Mouse (Mus musculus) midbrain, embryonic 15.5 days (tissue): ENCODE measurements around the gene Rhoh. TPM values are rescaled to one million over a fixed set of nuclear protein-coding genes. Genes with fewer than 3 reads are reported as not detected.
A peak's percentile ranks its signal among the peaks of the same experiment; 100 is the strongest.

Experiments used
- ATAC-seq: fragments of 200-750 bp; cut with Nextera tagmentation; replicated peaks from 2 replicates; pipeline ENCODE4 v1.8.0; 2017; ENCODE audit warnings: moderate TSS enrichment
- H3K27ac ChIP-seq: fragments of 300-500 bp; sonication (generic); 2 replicates; pipeline ENCODE4 v1.5.1; 2015; ENCODE audit warnings: mild to moderate bottlenecking, inconsistent platforms
- H3K27me3 ChIP-seq: fragments of 300-500 bp; sonication (generic); replicated peaks from 2 replicates; pipeline ENCODE4 v1.6.1; 2015; ENCODE audit warnings: inconsistent platforms
- H3K36me3 ChIP-seq: fragments of 300-500 bp; sonication (generic); replicated peaks from 2 replicates; pipeline ENCODE4 v1.6.1; 2015; ENCODE audit warnings: inconsistent platforms
- H3K4me1 ChIP-seq: fragments of 300-500 bp; sonication (generic); 2 replicates; pipeline ENCODE4 v1.6.1; 2015; ENCODE audit warnings: inconsistent platforms
- H3K4me2 ChIP-seq: fragments of 300-500 bp; sonication (generic); 2 replicates; pipeline ENCODE4 v1.6.1; 2015; ENCODE audit warnings: inconsistent platforms, mild to moderate bottlenecking, moderate library complexity
- H3K4me3 ChIP-seq: fragments of 300-500 bp; sonication (generic); 2 replicates; pipeline ENCODE4 v1.5.1; 2015; ENCODE audit warnings: mild to moderate bottlenecking, inconsistent platforms
- H3K9ac ChIP-seq: fragments of 300-500 bp; sonication (generic); 2 replicates; pipeline ENCODE4 v1.6.1; 2015; ENCODE audit warnings: mild to moderate bottlenecking, inconsistent platforms
- H3K9me3 ChIP-seq: fragments of 300-500 bp; sonication (generic); 2 replicates; pipeline ENCODE4 v1.6.1; 2016; ENCODE audit warnings: inconsistent platforms
- WGBS: fragments of 180-500 bp; shearing (Covaris S2); methylation state at CpG from one replicate; pipeline ENCODE4 v1.1.7; 2015; ENCODE audit warnings: mixed read lengths; 5-methylcytosine and 5-hydroxymethylcytosine counted together
- polyA plus RNA-seq: library from polyadenylated mRNA; unstranded; fragments of >200 nt; fragmentation: Nextera tagmentation; extraction: Ambion mirVana; gene quantifications from 2 replicates; pipeline ENCODE4 v1.2.1, GENCODE M21; 2015

Rhoh gene
- polyA plus RNA-seq, 1 experiment from 2014 or later = 0.52 TPM

GRCm38 (mm10) chr5:65921477-65922138 lies 60.6 kb downstream of the Rhoh start:
- Histone ChIP-seq H3K9ac (no peak overlapping the region), H3K9me3 (no peaks in the 10 kb centered on the region; the same call in 1 of the 2 replicates), H3K4me2 (no peak overlapping the region), H3K36me3 (no peaks in the 10 kb centered on the region), H3K4me1 (peaks cover 17% of the 10 kb centered on the region), H3K27me3 (no peaks in the 10 kb centered on the region), H3K4me3 (no peak overlapping the region), H3K27ac (peak overlapping the region; percentile 50; the same call in 1 of the 2 replicates)
- no peak for ATAC-seq
- WGBS = 82% methylated on average over 9 of the region's 9 CpGs

GRCm38 (mm10) chr5:65926666-65927065 lies 65.7 kb downstream of the Rhoh start:
- Histone ChIP-seq H3K4me3 (no peak overlapping the region), H3K4me2 (no peak overlapping the region), H3K36me3 (no peaks in the 10 kb centered on the region), H3K9ac (no peak overlapping the region), H3K27ac (no peak overlapping the region), H3K27me3 (no peaks in the 10 kb centered on the region), H3K4me1 (no peaks in the 10 kb centered on the region), H3K9me3 (no peaks in the 10 kb centered on the region)
- WGBS = 83% methylated on average over 6 of the region's 6 CpGs
- no peak for ATAC-seq

- no peak overlapping the region for H3K4me2 ChIP-seq
- no peaks in the 10 kb centered on the region for H3K27me3 ChIP-seq
- H3K4me1 ChIP-seq = no peaks in the 10 kb centered on the region
- H3K4me3 ChIP-seq = no peak overlapping the region
- H3K9me3 ChIP-seq = no peaks in the 10 kb centered on the region
- H3K27ac ChIP-seq = no peak overlapping the region
- WGBS = 86% methylated on average over 7 of the region's 7 CpGs
- no peaks in the 10 kb centered on the region for H3K36me3 ChIP-seq
- no peak overlapping the region for H3K9ac ChIP-seq
- ATAC-seq = no peak
Observed at GRCm38 (mm10) chr5:65929162-65929561, 68.1 kb downstream of the Rhoh start.

- no peaks in the 10 kb centered on the region for H3K4me1 ChIP-seq
- WGBS = 83% methylated on average over 4 of the region's 4 CpGs
Observed at GRCm38 (mm10) chr5:65930171-65930570, 69.2 kb downstream of the Rhoh start.

GRCm38 (mm10) chr5:65933258-65933657 lies 72.2 kb downstream of the Rhoh start:
- no peak for ATAC-seq
- H3K27me3 ChIP-seq = no peaks in the 10 kb centered on the region
- no peak overlapping the region for H3K4me3 ChIP-seq
- no peak overlapping the region for H3K27ac ChIP-seq
- no peak overlapping the region for H3K9ac ChIP-seq
- H3K4me1 ChIP-seq = no peaks in the 10 kb centered on the region
- no peaks in the 10 kb centered on the region for H3K36me3 ChIP-seq
- no peak overlapping the region for H3K4me2 ChIP-seq
- 91% methylated on average over 4 of the region's 4 CpGs for WGBS
- no peaks in the 10 kb centered on the region for H3K9me3 ChIP-seq

More at GRCm38 (mm10) chr5:65930171-65930570, 69.2 kb downstream of the Rhoh start:
- Histone ChIP-seq H3K27me3 (no peaks in the 10 kb centered on the region), H3K9me3 (no peaks in the 10 kb centered on the region), H3K27ac (no peak overlapping the region), H3K9ac (no peak overlapping the region), H3K4me3 (no peak overlapping the region), H3K36me3 (no peaks in the 10 kb centered on the region), H3K4me2 (no peak overlapping the region)
- no peak for ATAC-seq

- ATAC-seq = no peak
- WGBS = 84% methylated on average over 2 of the region's 2 CpGs
- H3K27ac ChIP-seq = no peak overlapping the region
- H3K4me3 ChIP-seq = no peak overlapping the region
- H3K36me3 ChIP-seq = no peaks in the 10 kb centered on the region
- H3K9ac ChIP-seq = no peak overlapping the region
- H3K4me1 ChIP-seq = no peaks in the 10 kb centered on the region
- no peak overlapping the region for H3K4me2 ChIP-seq
- H3K9me3 ChIP-seq = no peaks in the 10 kb centered on the region
- H3K27me3 ChIP-seq = no peaks in the 10 kb centered on the region
Observed at GRCm38 (mm10) chr5:65933764-65934163, 72.8 kb downstream of the Rhoh start.

GRCm38 (mm10) chr5:65934783-65935182 lies 73.8 kb downstream of the Rhoh start, which contains the start of gene Chrna9:
Gene Chrna9, plus strand, starts transcription at chr5:65934921.
- H3K4me1 ChIP-seq = no peaks in the 10 kb centered on the region
- H3K27ac ChIP-seq = no peak within 1 kb of the TSS
- H3K4me2 ChIP-seq = no peak within 1 kb of the TSS
- ATAC-seq = no peak
- no peak within 1 kb of the TSS for H3K9ac ChIP-seq
- WGBS = 86% methylated on average over 5 of the region's 5 CpGs
- no peaks in the 10 kb centered on the region for H3K36me3 ChIP-seq
- no peaks in the 10 kb centered on the region for H3K9me3 ChIP-seq
- H3K27me3 ChIP-seq = no peaks in the 10 kb centered on the region
- no peak within 1 kb of the TSS for H3K4me3 ChIP-seq

GRCm38 (mm10) chr5:65937011-65937726 lies 76.2 kb downstream of the Rhoh start:
- H3K36me3 ChIP-seq = no peaks in the 10 kb centered on the region
- H3K4me2 ChIP-seq = no peak overlapping the region
- no peaks in the 10 kb centered on the region for H3K4me1 ChIP-seq
- no peaks in the 10 kb centered on the region for H3K27me3 ChIP-seq
- H3K9ac ChIP-seq = no peak overlapping the region
- H3K27ac ChIP-seq = no peak overlapping the region
- H3K9me3 ChIP-seq = no peaks in the 10 kb centered on the region
- ATAC-seq = no peak
- no peak overlapping the region for H3K4me3 ChIP-seq
- 71% methylated on average over 11 of the region's 11 CpGs for WGBS

GRCm38 (mm10) chr5:65937998-65938715 lies 77.1 kb downstream of the Rhoh start:
- no peak overlapping the region for H3K9ac ChIP-seq
- 58% methylated on average over 9 of the region's 9 CpGs for whole genome bisulfite sequencing
- no peak overlapping the region for H3K4me2 ChIP-seq
- H3K27me3 ChIP-seq = no peaks in the 10 kb centered on the region
- no peak overlapping the region for H3K4me3 ChIP-seq
- ATAC-seq = peak; percentile 65; the same call in 1 of the 2 replicates
- no peaks in the 10 kb centered on the region for H3K9me3 ChIP-seq
- no peak overlapping the region for H3K27ac ChIP-seq
- H3K4me1 ChIP-seq = no peaks in the 10 kb centered on the region
- no peaks in the 10 kb centered on the region for H3K36me3 ChIP-seq

- no peaks in the 10 kb centered on the region for H3K36me3 ChIP-seq
- H3K4me1 ChIP-seq = no peaks in the 10 kb centered on the region
- no peak overlapping the region for H3K4me2 ChIP-seq
- H3K9me3 ChIP-seq = no peaks in the 10 kb centered on the region
- H3K27ac ChIP-seq = no peak overlapping the region
- WGBS = 68% methylated on average over 4 of the region's 4 CpGs
- H3K9ac ChIP-seq = no peak overlapping the region
- ATAC-seq = no peak
- no peak overlapping the region for H3K4me3 ChIP-seq
- no peaks in the 10 kb centered on the region for H3K27me3 ChIP-seq
Observed at GRCm38 (mm10) chr5:65941145-65941544, 80.1 kb downstream of the Rhoh start.
